ENCODE assay signal across 17 mouse cellular contexts in genomic region chr7:132888518-132889249, GRCm38 (mm10).
"Had no signal": no experiment of that assay in that cellular context is flagged by ENCODE, and none has a peak within 500 bp of the region (broad histone marks: within the 10 kb centered on the region; RNA-seq: fewer than 3 reads in every experiment).

No protein-coding gene starts in this region.

- H3K27ac ChIP-seq: limb, embryonic 15.5 days; liver, embryonic 12.5 days; macrophage; midbrain, embryonic 13.5 days; neural tube, embryonic 13.5 days had no signal

- H3K4me3 ChIP-seq: limb, embryonic 15.5 days; liver, embryonic 12.5 days; midbrain, embryonic 13.5 days; myocyte; neural tube, embryonic 13.5 days had no signal

- DNase-seq: kidney, adult 8-10 months; kidney, postnatal 25 days; layer of hippocampus, adult 9-11 months; layer of hippocampus, postnatal 36 days; lung, embryonic 14.5 days; lung, postnatal 14 days; retina, postnatal 1 day; right cerebral cortex, postnatal 4 days; spleen, adult 18-20 months; thymus, postnatal 25 days had no signal

- H3K9ac ChIP-seq: limb, embryonic 15.5 days; liver, embryonic 12.5 days; lung, embryonic 14.5 days; midbrain, embryonic 13.5 days; neural tube, embryonic 13.5 days had no signal

- H3K27me3 ChIP-seq: limb, embryonic 15.5 days; liver, embryonic 12.5 days; midbrain, embryonic 13.5 days; neural tube, embryonic 13.5 days had no signal

- H3K4me1 ChIP-seq: limb, embryonic 15.5 days; midbrain, embryonic 13.5 days; neural tube, embryonic 13.5 days had no signal

- H3K4me2 ChIP-seq: limb, embryonic 15.5 days; liver, embryonic 12.5 days; lung, embryonic 14.5 days; midbrain, embryonic 13.5 days; neural tube, embryonic 13.5 days had no signal

- ATAC-seq: intestine, embryonic 16.5 days; liver, embryonic 12.5 days; midbrain, embryonic 13.5 days had no signal

- H3K9me3 ChIP-seq: limb, embryonic 15.5 days; liver, embryonic 12.5 days; midbrain, embryonic 13.5 days; neural tube, embryonic 13.5 days had no signal
